Mouse (Mus musculus) thymus, adult 18-20 months (tissue): ENCODE results near the gene Sdsl.
A peak's percentile ranks its signal among the peaks of the same experiment; 100 is the strongest.

Experiments
- DNase-seq, 2 experiments: peaks; one replicate each; pipeline ENCODE4 v3.0.0; 2022; ENCODE audit warnings: mixed read lengths in 2 of 2

Gene Sdsl

GRCm38 (mm10) chr5:120493873-120494395, 21.3 kb upstream of the Sdsl start:
- DNase-seq, result no peak

DNA sequence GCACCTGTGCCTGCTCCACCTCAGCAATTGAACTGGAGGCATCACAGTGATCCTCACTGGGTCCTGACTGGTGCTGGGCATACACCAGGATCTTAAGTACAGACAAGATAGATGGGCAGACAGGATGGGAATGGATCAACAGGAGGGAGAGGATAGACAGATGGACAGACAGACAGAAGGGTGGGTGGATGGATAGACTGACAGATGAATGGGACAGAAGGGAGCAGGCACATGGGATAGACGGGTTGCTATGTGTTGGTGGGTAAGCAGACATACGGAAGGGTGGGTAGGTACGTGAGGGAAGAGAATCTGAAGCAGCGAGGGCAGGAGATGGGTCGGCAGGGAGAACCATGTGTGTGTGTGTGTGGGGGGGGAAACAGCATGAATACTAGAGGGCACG, 20.8 kb upstream of the Sdsl start:
- no peak for DNase-seq

GRCm38 (mm10) chr5:120492437-120492836, 19.8 kb upstream of the Sdsl start:
- DNase-seq, result no peak

DNA sequence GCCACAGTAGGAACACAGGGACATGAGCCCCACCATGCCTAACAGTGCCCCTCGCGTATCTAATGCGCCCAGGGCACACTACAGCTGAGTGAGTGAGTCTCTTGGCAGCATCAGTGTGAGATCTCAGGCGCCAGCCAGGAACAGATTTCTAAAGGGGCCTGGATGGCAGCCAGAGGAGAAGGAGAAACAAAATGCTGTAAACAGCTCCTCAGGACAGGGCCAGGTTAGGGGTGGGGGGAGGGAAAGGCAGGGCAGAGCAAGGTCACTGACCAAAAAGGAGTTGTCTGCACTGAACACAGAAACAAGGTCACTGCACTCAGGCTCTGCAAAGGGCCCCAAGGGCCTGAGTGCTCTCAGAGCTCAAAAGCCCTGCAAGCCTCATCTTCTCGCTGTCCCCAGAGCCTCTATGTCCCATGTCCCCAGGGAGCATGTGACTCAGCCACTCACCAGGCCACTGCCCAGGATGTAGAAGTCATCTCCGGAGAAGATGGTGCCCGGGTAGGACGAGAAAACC, 18.1 kb upstream of the Sdsl start:
- DNase-seq, result no peak

DNA sequence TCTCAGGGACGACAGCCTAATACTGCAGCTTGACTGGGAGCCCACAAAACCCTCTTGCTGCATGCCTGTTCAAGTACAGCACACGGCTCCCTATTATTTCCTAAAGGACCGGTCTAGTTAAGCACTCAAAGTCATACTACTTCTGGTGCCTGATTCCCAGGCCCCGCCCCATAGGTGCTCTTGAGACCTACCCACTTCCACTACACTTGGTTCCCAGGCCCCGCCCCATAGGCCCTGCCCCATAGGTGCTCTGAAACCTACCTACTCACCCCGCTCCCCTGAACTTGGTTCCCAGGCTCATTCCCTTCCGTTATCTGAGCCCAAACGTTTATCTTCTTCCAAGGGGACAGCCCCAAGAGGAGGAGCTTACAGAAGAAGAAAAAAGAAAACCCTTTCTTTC, 15.2 kb upstream of the Sdsl start:
- no peak for DNase-seq

DNA sequence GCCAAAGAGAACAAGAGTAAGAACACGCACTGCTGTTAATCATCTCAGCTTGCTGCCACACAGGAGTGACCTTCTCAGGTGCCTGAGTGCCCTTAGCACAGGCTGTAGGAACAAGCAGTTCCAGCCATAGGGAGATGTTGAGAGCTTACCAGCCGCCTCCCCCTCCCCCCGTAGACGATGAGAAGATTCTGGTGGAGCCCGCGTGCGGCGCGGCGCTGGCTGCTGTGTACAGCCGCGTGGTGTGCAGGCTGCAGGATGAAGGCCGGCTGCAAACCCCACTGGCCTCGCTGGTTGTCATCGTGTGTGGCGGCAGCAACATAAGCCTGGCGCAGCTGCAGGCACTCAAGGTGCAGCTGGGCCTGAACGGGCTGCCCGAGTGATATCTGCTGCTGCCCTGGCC, 10.8 kb upstream of the Sdsl start:
- no peak for DNase-seq

DNA sequence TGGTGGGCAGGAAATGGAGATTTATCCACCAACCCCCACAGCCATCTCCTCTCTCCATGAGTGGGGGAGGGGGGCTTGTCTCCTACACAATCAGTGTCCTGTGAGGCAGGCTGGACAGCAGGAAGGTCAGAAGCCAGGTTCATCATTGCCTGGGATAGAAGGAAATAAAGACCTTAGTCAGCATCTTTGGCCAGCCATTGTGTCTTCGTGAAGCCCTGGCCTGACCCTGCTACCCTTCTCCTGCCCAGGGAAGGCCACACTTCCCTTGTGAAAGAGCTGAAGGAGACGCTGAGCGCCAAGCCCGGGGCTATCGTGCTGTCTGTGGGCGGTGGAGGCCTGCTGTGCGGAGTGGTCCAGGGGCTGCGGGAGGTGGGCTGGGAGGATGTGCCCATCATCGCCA, 8.6 kb upstream of the Sdsl start:
- DNase-seq, result no peak

- no peak for DNase-seq
Measured at GRCm38 (mm10) chr5:120479538-120479937, 6.9 kb upstream of the Sdsl start.

DNA sequence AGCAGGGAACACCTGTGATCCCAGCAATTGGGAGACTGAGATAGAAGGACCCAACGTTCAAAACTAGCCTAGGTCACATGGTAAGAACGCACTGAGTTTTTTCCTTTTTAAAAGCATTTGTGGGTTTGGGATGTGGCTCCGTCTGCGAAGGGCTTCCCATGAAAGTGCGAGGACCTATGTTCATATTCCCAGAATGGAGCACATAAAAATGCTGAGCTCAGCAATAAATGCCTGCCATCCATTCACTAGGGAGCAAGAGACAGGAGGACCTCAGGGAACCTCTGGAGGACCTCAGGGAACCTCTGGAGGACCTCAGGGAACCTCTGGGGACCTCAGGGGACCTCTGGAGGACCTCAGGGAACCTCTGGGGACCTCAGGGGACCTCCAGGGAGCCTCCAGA, 5.4 kb upstream of the Sdsl start:
- no peak for DNase-seq

- no peak for DNase-seq
Measured at GRCm38 (mm10) chr5:120476296-120476695, 3.7 kb upstream of the Sdsl start, which contains the start of gene Sds. Gene Sds (plus strand): TSS chr5:120476526.

DNA sequence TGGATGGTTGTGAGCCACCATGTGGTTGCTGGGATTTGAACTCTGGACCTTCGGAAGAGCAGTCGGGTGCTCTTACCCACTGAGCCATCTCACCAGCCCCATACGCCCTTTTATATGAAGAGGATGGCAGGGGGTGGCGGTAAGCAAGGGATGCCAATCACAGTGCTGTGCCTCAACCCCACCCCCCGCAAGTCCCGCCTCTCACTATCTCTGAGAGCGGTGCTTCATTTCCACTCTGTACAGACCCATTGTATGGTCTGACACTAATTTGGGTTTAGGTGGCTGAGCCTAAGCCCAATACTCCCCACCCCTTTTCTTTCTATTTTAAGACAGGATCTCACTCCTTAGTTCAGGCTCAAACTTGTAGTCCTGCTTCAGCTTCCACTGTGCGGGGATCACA, 3.3 kb upstream of the Sdsl start:
- DNase-seq, result no peak

- no peak for DNase-seq
Measured at GRCm38 (mm10) chr5:120473361-120473760, 751 bp upstream of the Sdsl start.

DNA sequence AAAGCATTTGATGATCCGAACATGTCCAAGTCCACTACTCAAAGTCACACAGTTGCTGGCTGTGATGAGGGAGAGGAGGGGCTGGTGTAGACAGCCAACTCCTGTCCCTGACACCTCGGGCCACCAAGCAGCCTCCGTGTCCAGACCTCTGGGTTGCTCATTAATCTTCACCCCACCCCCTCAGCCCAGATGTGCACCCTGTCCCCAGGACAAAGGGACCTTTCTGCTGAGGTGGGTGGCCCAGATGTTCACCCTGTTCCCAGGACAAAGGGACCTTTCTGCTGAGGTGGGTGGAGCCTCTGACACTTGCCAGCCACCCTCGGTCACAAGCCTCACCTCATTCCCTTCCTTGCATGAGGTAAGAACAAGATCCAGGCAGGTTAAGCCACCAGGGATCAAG, 1.1 kb downstream of the Sdsl start:
- DNase-seq, result no peak

GRCm38 (mm10) chr5:120468830-120469229, 3.8 kb downstream of the Sdsl start:
- no peak for DNase-seq

GRCm38 (mm10) chr5:120468336-120468735, 4.3 kb downstream of the Sdsl start:
- no peak for DNase-seq

DNA sequence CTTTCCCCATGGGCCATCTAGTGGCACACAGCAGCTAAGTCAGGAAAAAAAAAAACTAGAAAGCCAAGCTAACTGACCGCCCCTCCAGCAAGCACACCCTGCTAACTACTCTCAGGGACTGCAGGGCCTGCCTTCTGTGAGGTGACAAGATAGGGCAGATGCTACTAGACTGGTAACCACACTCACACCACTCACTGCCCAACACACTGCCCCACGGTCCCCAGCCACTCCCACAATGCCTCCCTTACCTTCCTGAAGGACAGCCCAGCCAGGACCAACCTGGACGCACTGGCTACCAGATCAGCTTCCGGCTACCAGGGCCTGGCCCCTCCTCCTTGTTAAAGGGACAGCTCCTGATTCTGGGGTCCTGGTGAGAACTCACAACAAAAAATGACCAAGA, 5.6 kb downstream of the Sdsl start:
- DNase-seq, result no peak

DNA sequence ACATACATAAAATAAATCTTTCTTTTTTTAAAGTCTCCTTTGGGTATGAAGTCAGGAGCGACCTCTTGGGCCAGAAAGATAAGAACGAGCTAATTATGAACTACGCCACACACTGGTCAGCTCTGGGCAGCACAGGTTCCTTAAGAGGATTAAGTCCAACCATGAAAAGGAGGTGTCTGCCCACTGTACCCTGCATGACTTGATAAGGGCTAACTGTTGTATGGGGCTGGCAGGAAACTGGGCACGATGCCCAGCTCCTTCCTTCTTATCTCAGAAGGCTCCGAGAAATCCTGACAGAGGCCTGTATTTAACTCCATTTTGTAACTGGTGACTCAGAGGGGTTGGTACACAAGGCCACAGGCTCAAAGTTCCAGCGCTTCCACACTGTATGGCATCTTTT, 6.8 kb downstream of the Sdsl start:
- DNase-seq, result no peak

GRCm38 (mm10) chr5:120465062-120465461, 7.5 kb downstream of the Sdsl start:
- DNase-seq, result no peak

GRCm38 (mm10) chr5:120464321-120464720, 8.3 kb downstream of the Sdsl start:
- DNase-seq, result no peak

DNA sequence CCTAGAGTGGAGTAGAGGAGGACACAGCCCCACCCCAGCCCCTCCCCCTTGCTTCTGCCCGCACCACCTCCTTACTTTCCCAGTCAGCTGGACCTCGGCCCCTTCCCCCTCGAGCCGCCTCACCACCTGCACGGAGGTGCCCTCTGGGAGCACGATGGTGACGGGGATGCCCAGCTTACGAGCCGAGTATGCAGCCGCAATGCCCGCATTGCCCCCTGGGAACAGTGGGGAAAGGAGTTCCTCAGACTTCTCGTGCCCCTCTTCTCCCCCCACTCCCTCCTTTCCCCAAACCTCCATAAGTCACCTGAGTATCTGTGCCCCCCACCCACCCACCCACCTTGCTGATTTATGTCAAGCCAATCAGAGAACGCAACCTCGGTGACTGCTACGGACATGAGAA, 10.7 kb downstream of the Sdsl start:
- no peak for DNase-seq

GRCm38 (mm10) chr5:120459133-120459532, 13.5 kb downstream of the Sdsl start:
- DNase-seq, result no peak

GRCm38 (mm10) chr5:120457628-120458027, 15.0 kb downstream of the Sdsl start:
- DNase-seq, result peak in 1 of 2 experiments; percentile 18

GRCm38 (mm10) chr5:120456841-120457554, 15.6 kb downstream of the Sdsl start:
- no peak for DNase-seq

DNA sequence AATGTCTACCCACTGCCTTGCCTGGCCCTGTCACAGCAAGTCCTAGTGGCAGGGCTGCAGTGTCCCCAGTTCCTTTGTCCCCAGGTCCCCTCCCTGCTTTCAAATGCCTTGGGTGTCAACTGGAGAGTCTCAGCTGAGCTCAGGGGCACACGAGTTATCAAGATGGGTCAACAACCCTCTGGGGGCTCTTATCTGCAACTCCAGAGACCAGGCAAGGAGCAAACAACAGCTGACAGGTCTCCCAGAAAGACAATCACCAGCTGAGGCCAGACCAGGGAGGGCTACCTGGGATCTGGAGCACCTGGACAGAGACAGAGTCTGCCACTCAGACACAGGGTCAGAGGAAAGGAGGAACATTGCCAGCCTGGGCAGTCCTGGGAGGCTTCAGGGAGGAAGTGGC, 16.4 kb downstream of the Sdsl start:
- no peak for DNase-seq
